Mouse (Mus musculus) thymus, postnatal 10 days (tissue): ENCODE measurements at regions not wholly inside any gene's neighbourhood (a gene's known extent, or its start where the extent isn't known, plus 50 kb on each side); places are given as distances from the start of the nearest gene placed in this dataset.
"Not testable (repeated sequence)": the region's sequence is repeated elsewhere in the genome, so short reads cannot be mapped to it uniquely, and the experiment has no call there.

Source experiments
- DNase-seq, 2 experiments: peaks; one replicate each; pipeline ENCODE4 v3.0.0; 2021; ENCODE audit warnings: low spot score in 2 of 2

DNA sequence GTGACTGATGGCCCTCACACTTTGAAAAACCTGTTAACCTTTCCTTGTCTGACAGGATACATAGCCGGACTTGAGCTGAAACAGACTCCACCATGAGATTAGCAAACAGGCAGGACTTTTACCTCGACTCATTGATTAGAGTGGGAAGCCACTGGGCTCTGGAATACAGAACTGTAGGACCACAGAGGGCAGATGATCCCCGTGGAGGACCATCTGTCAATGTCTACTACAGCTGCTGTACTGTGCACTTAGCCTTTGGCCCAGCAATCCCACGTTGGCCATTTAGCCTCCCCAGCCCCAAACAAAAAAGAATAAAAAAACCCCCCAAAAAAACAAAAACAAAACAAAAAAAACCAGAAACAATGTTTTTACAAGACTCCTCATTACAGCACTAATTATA lies 103.9 kb upstream of the Dazl start:
- DNase-seq = no peak

DNA sequence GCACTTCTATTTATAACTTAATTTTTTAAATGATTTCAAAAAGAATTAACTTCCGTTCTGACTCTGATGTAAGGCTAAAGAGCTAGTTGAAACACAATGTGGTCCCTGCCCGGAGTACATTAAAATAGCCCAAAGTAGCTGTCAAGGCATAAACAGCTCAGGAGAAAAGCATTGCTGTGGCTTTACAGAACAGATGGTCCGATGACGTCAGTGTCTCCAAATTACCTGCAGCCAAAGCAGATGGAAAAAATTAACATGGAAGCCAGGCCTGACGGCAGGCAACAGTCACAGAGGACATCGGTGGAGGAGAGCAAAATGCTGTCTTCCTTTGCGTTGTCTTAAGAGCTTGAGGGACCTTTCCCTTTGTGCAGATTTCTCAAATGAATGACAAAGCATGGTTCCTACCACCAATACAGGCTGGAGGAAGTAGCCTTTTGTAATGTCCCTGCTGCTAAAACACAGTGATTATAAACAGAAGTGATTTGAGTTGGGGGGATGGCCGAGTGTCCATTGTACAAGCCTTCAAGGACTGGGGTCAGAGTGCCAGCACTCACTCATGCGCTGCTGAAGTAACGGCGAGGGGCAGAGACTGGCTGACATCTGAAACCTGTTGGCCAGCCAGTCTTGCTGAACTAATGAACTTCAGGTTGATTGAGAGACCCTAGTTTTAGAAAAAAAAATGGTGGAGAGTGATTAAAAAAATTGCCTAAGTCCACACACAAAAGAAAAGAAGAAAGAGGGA lies 101.8 kb upstream of the Plcl2 start:
- no peak for DNase-seq

DNA sequence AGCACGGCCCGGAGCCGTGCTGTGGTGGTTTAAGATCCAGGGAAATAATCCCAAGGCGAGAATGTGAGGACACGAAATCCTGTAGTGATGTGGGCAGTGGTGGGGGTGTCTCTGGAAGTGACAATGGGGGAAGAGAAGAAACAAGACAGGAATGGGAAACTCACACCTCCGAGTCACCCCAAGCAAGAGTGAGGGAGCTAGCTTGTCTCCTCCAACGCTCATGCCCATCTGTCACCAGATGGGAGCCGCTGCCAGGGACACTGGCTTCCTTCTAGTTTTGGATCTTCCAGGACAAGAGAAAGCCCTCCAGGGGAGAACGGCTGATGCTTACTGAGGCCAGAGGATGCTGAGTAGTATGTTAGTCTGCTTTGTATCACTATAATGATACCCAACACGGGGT lies 100.6 kb upstream of the Plcl2 start:
- DNase-seq = no peak

DNA sequence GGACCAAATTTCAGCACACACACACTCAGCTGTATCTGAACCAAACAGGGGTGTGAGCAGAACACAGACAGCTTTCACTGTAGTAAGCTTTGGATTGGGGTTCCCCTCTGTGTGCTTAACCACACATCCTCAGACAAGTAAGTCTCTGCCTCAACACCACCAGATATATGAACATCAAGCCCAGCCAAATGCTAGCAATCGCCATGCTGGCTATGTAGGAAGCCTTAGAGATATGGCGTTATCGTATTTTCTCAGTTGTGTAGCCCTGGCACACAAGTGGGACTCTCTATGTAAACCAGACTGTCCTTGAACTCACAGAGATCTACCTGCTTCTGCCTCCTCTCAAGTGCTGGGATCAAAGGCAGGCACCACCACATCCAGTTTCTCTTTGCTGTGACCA lies 99.9 kb upstream of the Plcl2 start:
- DNase-seq = no peak

DNA sequence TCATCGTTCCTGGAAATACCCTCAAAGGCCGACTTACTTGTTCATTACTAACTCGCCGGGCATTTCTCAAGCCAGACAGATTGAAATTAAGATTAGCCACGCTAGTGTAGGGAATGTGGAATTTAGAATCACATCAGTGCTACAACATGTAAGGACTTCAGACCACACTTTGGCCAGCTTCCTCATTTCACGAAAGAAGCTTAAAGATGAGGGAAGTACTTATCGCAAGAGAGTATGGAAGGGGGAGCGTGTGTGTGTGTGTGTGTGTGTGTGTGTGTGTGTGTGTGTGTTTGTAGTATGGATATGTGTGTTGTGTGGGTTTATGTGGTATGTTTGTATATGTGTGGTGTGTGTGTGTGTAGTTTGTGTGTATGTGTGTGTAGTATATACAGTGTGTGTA lies 99.3 kb upstream of the Plcl2 start:
- no peak for DNase-seq

DNA sequence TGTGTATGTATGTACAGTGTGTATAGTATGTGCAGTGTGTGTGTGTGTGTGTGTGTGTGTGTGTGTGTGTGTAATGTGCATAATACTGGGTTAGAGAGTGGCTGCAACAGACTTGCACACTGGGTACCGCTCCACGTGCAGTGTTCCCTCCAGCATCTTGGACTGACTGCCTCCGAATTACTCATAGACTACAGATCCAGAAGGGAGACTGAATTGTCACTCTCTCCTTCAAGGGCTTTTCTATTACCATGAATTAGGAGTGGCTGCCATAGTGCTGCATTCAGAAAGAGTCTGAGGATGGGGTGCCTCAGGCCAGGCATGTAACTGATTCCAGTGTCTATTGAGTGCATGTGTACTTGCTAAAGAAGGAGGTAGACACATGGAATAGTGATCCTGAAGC lies 98.9 kb upstream of the Plcl2 start:
- DNase-seq = no peak

DNA sequence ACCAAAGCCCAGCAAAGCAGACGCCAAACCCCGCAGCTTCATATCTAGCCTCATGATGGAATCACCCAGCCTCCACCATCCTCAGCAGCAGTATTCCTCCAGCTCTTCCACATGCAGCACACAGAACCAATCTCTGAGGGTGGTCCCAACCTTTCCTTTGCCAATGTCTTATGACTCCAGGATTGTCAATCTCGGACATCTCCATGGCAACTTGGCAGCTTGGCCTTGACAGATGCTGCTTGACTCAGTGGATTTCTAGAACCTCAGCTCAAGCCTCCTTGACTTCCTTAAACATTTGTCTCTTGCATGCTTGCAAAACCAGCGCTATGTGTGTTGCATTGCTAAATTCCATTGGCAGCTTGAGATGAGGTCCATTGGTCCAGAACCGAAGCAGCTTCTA lies 96.8 kb upstream of the Plcl2 start:
- no peak for DNase-seq

DNA sequence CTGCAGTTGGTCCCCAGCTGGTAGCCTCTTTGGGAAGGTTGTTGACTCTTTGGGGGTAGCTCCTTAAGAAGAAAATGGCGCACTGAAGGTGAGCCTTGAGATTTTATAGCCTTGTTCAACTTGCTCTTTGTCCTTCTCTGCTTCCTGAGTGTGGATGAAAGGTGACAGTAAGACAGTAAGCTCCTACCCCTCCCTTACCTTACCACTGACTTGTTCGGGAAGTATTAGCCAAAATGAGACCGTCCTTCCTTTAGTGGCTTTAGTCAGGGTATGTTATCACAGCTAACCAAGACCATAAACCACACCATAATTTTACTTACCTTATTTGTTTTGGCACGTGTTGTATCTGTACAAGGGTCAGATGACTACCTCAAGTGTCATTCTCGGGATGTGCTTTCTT lies 95.3 kb upstream of the Plcl2 start:
- no peak for DNase-seq

DNA sequence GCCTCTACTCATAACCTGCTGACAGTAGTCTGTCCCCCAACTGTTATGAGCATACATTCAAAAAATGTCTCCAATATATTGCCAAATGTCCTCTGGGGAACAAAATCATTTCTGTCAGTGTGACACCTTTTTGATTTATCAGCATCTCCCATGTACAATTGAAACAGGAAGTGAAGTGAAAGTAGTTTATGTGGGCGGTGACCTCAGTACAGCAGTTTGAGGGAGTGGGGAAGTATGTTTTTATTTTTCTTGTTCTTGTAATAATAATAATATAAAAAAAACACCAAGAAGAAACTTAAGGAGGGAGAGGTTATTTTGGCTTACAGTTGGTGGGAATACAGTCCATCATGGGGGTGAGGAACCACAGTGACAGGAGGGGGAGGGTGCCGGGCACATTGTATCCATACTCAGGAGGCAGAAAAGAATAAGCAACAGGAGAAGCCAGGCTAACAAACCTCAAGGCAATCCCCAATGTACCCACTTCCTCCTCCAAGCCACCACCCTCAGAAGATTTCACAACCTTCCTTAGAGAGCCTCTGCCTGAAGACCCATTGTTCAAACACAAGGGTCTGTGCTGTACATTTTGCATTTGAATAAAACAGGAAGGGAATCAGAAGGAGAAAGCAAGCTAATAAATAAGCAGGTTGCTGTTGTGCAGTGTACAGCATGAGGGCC lies 93.7 kb upstream of the Plcl2 start:
- no peak for DNase-seq

DNA sequence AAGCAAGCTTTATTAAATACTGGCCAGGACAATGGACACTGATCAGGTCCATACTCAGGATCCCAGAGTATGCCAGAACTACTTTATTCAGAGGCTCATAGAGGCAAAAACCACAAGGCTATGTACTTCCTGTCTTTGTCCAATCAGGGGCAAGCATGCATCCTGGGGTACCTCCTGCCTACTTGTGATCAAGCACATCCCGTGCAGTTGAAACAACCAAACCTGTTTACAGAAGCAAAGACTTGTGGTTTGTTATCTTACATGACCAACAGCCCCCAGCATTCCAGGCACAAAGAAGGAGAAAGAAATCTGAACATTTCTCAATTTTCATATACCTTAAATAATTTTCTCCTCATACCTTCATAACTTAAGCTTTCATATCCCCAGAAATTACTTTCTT lies 93.1 kb upstream of the Plcl2 start:
- DNase-seq = no peak

DNA sequence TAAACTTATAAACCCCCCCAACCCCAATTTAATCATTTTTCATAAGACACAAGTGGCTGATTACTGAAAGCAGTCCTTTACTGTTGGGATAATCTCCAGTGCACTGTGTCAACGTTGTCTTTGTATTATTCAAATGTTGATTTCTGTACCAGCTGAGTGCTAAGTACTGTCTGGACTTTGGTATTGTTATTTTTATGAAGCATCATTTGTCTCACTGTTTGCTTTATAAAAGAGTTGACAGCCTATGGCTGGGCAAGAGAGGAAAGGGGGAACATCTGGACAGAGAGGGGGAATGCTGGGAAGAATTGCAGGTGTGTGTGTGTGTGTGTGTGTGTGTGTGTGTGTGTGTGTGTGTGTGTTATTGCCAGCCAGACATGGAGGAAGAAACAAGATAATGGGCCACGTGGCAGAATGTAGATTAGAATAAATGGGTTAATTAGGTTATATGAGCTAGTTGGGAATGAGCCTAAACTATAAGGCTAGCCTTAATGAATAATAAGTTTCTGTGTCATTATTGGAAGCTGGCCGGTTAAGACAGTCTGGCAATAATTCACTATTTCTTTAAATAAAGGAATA lies 92.6 kb upstream of the Plcl2 start:
- DNase-seq = no peak

DNA sequence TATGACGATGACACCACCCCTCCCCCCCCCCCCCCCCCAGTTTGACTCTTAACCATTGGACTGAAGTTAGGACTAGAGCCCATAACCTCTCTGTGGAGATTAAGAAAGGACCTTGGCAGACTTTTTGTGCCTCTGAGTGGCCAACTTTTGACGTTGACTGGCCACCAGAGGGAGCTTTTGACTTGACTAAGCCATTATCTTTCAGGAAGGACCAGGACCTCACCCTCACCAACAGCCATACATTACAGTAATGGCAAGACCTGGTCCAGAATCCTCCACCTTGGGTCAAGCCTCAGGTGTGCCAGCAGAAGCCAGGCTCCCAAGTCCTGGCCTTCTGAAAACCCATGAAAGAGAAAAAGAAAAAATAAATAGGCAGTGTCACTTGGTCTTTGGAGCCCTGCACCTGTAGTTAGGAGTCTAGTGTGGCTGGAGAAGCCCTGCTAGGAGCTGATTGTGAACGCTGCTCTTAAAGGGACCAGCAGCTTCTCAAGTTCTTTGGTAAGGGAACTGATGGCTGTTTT lies 90.3 kb upstream of the Plcl2 start:
- DNase-seq = peak in 1 of 2 experiments; percentile 58

DNA sequence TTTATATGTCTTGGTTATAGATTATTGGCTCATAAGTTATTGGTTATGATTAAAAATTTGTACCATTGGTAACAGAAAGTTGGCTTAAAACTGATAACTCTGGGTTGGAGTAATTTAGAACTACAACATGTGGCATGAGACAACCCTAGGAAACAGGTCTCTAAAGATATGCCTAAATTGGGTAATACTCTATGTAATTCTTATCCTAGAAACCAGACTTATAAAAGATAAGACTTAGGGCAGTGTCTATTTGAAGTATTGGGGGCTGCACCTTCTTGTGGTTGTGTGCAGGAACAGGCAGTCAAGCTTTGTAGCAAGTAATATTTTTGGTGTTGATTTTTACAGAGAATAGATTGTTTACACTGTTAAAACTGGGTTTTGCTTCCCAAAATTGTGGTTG lies 89.7 kb upstream of the Plcl2 start:
- DNase-seq = not testable (repeated sequence)

DNA sequence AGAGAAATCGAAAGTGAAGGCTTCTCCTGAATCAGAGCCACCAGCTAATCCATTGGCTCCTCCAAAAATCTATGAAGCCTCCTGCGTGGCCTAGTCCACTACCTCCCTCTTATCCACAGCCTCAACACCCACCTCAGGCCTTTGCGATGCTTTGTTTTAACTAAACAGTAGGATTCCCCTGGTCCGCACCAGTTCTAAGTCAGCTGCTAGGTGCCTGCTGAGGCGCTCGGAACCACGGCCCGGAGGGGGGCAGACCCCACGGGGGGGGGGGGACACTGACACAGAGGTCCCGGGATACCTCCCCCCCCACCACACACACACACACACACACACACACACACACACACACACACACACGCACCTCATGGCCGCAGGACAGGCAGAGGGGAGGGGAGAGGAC lies 89.2 kb upstream of the Plcl2 start:
- peak in 1 of 2 experiments; percentile 31 for DNase-seq

DNA sequence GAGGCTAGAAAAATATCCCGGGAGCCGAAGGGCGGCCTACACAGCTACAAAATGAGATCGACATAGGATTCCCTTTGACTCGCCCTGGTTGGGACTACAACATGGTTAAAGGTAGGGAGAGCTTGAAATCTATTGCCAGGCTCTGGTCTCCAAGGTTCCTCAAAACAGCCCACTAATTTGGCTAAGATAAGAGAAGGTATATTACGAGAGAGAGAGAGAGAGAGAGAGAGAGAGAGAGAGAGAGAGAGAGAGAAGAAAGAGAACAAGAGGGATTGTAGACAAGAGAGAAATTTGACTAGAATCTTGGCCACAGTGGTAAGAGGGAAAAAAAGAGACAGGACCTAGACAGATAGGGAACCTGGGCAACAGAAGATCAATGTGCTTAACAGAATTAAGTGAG lies 88.5 kb upstream of the Plcl2 start:
- no peak for DNase-seq

DNA sequence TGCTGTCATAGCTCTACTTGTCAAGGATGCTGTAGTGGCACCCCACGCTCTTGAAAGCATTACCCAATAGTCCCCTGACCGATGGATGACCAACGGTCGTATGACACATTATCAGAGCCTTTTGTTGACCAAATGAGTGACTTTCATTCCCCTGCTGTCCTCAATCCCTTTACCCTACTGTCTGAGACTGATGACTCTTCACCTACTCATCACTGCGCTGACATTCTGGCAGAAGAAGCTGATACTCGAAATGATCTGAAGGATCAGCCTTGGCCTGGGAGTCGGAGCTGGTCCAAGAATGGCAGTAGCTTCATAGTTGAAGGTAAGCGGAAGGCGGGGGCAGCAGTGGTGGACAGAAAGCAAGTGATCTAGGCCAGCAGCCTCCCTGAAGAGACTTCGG lies 87.7 kb upstream of the Plcl2 start:
- DNase-seq = no peak

DNA sequence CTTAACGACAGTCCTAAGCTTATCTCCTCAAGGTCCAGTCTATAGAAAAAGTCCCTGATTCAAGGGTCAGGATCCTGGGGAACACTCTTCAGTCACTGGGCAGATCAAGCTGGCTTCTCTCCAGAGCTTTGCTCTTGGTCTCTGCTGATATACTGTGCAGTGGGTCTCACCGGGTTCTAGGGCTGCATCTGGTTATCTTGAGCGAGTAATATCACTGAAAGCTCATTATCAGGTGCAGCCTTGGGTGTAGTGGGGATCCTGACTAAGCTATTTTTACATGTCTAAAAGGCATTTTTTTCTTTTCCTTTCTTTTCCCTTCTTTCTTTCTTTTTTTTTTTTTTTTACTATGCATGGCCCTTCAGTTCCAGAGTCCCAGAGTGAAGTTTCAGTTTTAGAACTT lies 84.1 kb upstream of the Plcl2 start:
- no peak for DNase-seq

DNA sequence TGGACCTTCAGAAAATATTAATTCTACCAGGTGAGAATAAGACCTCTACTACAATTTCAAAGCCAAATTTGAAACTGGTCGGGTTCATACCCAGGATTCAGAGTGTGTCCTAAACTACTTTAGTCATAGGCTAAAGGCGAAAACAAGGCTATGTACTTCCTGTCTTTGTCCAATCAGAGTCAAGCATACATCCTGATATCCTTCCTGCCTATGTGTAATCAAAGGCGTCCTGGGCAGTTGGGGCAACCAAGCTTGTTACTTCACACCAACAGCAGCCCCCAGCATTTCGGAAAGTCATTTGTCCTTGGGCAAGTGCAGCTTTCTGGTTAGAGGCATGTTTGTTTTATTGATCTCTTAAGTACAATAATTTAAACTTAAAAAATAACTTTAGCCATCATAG lies 83.7 kb upstream of the Plcl2 start:
- DNase-seq = no peak

DNA sequence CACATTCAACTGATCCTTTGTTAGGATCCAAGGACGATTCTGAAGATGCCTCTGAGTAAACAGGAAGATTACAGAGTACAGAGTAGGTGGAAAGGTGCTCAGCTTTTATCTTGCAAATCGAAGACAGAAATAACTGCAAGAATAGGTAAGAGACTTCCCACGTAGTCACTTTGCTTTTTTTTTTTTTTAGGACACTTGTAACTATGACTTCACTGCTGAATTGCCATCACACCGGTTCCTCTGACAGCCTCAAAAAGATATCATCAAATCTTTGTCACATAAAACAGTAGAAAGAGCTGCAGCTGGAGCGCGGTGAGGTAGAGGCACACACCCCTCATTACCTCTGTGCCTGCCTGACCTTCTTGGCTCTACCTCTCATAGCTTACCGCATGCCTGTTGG lies 83.1 kb upstream of the Plcl2 start:
- DNase-seq = peak; percentile 10 to 23

DNA sequence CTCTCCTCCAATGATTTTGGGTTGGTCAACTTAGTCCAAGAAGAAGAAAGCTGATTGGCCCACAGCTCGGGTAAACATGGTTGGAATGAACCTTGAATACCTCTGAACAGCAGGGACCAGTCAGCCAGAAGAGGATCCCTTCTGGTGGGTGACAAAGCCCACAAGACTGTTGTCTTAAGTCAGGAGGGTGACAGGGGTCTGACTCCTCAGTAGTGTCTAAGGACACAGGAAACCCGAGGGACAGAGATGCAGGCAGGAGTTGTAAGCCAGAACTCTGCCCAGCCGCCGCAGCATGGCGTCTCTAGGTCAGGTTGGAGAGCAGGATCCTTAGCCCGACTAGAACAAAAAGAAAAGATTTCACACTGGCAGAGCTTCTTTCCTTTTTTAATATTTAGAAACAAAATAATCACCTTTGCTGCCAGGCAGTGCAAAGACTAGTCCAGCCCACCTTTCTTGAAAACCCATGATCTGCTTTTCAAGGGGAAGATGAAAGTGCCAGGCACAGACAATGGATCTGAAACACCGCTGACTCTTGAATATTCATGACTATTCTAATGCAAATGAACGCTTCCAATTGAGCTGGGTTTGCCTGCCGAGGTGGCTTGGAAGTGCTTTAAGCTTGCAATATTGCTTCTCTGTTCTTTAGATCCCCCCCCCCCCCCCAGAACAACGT lies 81.7 kb upstream of the Plcl2 start:
- no peak for DNase-seq

DNA sequence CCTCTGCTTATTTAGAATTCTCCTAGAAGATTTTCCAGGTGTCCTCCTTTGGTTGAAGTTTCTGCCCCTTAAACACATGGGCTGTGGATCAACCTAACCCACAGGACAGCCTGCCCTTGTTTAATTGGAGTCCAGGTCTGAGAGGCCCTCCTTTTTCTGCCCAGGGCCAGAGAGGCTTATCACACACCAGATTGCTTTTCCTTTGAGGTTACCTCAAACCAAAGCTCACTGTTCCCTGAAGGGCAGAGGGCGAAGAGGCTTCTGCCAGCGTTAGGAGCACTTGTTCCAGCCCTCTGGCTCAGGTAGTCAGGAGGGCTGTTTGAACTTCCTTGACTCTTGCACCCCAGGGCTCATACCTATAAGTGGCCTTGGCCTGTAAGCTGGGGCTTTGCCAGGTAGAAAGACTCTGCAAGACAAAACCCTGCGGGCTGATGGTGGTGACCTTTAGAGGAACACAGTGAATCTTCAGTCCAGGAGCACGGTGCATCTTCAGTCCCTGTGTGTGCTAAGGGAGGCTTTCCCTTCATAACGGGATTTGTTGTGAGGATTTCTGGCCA lies 81.1 kb upstream of the Plcl2 start:
- DNase-seq = no peak

DNA sequence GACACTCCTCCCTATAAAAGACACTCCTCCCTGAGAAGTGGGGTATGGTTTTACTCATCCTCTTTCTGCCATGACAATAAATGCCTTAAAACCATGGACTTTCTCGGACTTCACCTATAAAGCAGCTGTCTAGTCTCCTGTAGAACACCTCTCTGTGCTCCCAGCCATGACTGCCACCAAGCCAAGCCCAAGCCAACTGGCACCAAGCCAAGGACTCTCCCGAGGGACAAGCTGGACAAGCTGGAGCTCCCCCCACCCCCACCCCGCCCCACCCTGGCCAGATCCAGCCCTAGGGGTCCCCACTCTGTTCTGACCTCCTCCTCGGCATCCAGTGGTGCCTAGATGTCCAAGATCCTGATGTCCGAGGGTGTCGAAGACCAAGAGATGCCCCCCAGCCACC lies 76.6 kb upstream of the Plcl2 start:
- no peak for DNase-seq
